Mouse (Mus musculus) c-Kit-negative CD71-positive TER-119-positive erythroid progenitor cells, embryonic 14.5 days (primary cell): ENCODE measurements around the gene Pde10a.

Experiments
- DNase-seq: peaks from one replicate; pipeline ENCODE4 v3.0.0-alpha.2; 2013; ENCODE audit warnings: low read depth, low spot score

Gene Pde10a

DNA sequence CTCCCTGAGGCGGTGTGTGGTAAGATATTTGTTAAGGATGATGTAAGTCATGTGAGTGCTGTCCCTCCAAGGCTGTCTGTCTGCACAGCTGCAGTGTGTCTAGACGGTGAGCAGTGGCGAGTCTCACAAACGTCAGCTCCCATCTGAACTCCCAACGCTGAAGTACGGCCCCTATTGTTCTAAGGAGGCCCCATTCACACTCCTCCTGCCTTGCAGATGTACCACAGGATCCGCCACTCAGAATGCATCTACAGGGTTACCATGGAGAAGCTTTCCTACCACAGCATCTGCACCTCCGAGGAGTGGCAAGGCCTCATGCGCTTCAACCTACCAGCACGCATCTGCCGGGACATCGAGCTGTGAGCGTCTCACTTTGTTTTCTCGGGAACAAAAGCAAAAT lies 436.5 kb downstream of the Pde10a start:
- DNase-seq: no peak

DNA sequence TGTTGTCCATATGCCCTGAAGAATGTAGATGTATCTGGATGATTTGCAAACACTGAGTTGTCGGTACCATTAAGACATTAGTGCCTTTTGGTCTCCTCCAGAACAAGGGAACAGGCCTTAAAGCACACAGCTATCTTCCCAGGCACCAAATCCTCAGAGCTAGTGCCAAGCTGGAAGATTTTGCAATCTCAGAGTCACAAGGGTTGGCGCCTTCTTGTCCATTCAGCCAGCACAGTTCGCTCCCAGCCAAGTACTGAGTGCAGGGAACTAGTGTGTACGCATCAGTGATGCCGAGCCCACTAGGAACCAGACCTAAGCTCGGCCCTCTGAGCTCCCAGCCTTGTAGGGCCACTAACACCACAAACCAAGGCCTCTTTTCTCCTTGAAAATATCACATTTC lies 440.0 kb downstream of the Pde10a start:
- DNase-seq: no peak

DNA sequence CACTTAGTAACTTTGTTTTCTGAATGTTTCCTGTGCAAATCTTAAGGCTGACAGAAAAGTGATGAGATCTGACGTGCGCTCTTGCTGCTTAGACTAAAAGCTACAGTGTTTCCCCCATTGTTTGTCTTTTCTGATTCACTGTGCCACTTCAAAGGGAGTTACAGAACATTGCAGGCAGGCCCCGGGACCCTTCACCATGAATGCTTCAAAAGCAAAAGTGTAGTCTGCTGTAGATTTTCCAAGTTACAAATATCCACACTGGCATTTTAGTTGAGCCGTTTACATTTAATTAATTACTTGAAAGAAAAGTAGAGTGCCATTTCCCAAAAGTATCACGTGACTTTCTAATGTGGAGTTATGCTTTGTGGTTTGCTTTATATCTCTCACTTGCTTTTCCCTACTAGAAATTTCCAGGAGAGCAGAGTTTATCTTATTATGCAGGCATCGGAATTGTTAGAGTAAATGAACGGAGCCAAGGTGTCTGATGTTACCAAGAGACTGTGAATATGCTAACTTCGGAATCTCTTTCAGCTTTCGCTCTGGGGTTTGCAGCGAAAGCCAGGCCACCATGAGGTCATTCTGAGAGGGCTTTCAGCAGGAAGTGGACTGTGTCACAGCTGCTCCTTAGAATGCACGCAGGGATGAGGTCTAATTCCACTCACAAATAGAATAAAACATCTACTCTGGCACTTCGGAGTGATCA lies 447.1 kb downstream of the Pde10a start:
- no peak for DNase-seq

DNA sequence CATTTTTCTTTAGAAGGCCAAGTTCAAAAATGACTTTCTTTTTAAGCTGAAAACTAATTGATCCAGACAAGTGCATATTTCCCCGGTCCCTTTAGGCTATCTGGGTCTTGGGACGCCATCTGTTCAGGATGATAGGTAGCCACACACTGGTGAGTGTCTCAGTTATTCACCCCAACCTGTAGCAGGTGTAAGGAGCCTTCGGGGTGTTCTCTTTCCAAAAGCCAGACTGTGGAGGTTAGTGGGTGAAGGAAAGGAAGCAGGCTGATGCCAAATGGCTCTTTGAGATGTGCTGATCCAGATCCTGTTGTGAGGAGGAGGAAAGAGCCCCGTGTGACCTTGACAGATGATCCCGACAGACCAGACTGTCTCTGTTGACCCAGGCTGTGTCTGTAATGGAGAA lies 448.2 kb downstream of the Pde10a start:
- no peak for DNase-seq

DNA sequence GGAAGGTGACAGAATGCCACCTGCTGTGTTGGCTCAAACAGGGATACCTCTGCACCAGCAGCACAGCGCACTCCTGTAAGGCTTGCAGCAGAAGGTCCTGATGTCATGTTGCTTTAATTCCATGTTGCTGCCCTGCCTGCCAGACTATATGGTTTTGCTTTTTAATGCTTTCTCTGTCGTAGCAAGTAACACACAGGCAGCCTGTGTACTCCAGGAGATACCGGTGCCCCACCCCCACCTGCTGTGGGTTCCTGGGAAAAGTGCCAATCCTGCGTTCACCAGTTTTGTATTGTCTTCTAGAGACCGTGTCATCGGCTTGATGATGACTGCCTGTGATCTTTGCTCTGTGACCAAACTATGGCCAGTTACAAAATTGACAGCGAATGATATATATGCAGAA lies 449.3 kb downstream of the Pde10a start:
- no peak for DNase-seq

DNA sequence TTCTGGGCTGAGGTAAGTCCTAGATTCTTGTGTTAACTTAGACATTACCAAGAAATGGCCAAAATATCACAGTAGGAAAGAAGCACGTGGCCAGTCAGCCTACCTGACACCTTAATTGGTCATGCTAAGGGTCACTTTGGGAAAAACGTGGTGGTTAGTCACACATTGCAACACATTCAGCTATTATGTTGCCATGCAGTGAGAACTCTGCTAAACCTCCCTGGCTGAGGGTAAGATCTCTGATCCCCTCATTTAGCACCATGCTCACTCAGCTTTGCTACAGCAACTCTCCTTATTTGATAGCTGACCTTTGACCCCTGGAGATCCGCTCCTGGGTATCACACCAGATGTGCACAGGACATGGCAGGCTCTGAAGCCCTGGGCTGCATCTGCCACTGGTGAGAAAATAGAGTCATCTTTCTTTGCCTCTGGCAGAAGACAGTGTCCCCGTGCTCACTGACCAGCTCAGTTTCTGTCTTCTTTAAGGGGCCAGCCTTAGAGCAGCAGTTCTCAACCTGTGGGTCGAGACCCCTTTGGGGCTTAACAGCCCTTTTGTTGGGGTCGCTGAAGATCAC lies 449.7 kb downstream of the Pde10a start:
- DNase-seq: no peak

DNA sequence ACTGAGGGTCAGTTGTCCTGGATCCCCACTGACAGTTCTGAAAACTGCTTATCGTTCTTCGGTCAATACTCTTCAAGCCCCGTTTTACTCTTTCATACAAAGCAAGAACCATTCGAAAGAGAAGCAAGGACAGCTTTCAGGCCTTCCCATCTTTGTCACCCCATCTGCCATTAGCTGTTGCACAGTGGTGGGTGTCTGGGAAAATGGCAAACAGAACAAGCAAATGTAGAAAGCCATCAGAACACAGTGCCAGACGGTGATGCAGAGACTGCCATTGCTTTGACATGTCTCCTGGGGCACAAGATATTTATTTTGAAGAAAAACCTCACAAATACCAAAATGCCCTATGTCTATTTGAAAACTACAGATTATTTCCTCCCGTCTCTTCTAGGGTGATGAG lies 451.6 kb downstream of the Pde10a start:
- no peak for DNase-seq

DNA sequence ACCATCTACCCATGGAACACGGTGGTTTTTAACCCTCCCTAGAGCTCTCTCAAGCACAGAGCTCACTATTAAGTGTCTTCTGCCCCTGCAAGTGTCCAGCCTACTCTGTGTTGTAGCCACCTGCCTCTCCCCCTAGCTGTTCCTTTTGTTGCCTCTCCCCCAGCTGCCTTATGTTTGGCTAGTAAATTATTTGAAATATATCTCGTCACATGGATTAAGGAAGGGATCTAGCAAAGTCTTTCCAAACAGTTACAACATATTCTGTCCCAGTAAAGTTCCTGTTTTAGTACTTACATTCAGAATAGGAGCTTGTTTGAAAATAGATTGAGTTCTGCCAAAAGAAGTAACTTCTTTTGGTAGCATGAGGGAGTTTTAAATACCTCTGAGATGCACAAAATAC lies 452.1 kb downstream of the Pde10a start:
- no peak for DNase-seq

DNA sequence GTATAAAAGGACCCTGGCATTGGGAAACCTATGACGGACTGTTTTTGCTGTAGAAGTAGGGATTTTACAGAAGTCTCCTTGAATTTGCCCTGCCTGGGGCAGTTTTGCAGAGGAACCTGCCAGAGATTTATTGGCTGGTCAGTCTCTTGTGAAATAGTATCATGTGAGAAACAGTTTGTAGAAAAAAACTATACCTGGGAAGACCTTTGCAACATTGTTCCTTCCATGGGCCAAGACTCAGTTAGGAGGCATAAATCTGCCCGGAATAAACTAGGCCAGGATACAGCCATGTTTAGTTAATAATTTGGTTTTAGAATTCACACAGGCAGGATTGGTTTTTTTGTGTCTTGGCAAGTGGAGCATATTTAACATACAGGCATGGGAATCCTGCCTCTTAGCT lies 458.4 kb downstream of the Pde10a start:
- no peak for DNase-seq

DNA sequence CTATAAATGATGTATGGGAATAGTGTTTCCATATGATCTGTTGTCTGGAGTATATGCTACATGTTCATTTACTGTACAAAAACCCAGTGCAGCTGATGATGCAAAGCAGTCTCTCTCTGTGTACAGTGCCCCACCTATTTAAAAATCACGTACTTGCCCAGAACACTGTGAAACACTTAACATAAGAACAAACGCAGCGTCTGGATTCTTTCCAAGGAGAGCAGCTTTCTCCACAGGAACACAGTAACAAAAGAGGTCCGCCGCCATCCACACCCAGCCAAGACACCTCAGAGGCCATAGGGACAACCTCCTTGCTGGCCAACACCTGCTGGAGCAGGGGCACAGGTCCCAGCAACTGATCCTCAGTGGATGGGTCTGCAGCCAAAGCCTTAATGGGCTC lies 460.5 kb downstream of the Pde10a start:
- no peak for DNase-seq

DNA sequence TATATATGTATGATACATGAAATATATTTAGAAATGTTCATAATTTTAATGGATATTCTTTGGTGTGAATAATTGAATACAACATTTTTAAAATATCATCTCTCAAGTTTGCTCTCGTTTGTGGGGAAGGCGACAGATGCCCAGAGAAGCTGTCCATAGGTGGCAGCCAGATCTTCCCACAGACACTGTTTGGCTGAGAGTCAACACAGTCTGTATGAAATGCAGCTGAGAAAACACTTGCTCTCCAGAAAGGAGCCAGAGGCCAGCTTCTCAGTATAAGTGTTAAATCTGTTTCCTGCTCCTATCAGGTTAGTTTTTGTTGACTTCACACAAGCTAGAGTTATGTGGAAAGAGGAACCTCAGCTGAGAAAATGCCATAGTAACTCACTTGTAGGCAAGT lies 461.4 kb downstream of the Pde10a start:
- no peak for DNase-seq

DNA sequence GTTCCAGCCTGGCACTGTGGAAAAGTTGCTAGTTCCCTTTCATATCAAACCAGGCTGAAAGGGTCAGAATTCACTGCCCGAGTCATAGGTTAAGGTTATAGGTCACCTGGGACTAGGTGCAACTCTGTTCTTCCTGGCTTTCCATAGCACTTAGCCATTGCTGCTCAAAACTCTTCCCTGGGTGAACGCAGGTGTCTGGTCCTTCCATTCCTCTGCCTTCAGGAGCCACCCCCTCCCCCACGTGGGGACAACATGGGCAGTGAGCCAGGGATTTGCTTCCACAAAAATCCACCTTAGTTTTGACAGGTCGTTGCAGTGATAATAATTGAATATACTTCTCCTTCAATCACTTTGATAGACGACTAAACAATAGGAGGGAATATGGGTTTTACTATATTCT lies 462.2 kb downstream of the Pde10a start:
- no peak for DNase-seq

DNA sequence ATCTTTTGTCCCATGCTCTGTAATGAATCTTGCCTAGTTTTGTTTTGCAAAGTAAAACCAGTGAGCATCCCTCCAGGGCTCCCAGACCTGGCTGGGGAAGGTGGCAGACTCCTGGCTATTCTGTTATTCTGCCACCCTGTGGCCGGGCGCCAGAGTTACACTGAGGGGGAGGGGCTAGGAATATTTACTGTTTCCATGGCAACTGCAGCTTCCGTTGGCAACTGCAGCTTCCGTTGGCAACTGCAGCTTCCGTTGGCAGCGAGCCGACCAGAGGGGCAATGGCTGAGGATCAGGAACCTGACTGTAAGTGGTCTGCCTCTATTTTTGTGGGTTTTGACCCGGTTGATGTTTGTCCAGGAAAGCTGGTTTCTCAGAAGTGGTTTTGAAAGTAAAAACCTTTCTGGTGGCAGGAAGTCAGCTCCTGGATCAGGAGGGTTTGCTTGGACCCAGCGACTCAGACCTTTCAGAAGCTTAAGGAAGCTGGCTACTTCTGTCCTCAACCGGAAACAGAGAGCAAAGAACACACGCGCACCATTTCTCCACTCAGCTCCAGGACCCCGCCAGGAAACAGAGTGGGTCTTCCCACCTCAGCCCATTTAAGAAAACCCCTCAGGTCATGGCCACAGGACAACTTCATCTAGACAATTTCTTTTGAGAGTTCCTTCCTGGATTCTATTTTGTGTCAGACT lies 463.1 kb downstream of the Pde10a start, which contains the start of gene 1700010I14Rik:
Gene 1700010I14Rik (plus strand): TSS at position 215 of the 689 bp plus-strand sequence.
- DNase-seq: peak; percentile 6

DNA sequence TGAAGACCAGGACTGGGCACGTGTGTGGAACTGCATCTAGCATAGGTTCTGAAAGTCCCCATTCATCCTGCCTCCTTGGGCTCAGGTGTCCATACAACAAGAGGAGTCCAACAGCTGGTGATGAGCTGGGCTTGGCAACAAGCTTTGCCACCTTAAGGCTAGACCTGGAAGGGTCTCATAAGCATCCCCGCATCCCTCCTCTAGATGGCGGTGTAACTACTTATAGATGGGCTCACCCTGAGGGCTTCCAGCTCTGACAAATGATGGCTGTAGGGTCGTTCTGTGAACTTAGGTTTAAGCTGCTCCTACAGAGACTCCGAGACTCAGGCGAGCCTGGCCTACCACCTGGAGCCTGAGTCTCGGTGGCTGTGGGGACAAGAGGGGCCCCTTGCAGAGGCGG lies 466.0 kb downstream of the Pde10a start:
- DNase-seq: no peak

DNA sequence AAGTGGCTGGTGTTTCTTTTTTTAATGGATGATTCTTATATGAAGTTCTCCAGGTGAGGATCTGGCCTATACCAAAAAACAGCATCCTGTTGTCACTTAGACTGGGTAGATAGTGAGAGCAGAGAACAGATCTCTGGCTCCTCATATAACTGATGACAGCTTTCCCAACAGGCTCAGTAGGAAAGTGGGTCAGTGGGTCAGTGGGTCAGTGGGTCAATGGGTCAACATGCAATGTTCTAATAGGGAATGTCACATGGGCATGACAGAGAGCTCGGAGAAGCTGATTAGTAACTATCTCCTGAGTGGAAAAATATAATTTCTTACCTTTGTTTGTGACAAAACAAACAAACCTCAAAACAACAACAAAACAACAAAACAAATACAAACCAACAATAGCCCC lies 470.2 kb downstream of the Pde10a start:
- DNase-seq: no peak

DNA sequence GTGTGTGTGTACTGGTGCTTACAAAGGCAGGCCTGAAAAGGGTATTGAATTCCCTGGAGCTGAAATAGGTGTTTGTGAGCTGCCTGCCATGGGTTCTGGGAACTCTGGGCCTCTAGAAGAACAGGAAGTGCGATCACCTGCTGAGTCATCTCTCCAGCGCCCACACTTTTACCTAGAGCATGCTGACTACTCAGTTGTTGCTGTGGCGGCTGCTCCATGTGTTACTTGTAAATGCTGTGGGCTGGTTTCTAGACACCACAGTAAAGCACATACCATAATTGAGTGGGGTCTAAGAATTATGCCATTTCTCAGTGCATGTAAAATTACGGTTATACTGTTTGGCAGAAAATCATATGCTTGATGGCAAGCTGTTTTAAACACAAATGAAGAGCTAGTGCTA lies 477.3 kb downstream of the Pde10a start:
- DNase-seq: no peak

DNA sequence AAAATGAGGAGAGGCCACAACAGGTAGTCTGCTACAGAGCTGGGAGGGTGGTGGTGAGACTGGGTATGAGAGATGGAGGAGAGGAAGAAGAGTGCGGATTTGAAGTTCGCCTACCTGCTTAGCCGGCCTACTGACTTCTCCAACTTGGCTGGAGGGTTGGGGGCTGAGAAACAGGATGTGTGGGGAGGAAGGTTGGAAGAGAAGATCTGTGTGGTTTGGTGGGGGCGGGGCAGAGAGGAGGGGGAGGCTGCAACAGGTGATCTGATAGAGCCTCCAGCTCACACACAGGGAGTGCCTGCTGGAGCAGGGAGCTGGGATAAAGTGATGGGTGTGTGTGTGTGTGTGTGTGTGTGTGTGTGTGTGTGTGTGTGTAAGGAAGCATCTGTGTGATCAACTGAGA lies 479.3 kb downstream of the Pde10a start:
- no peak for DNase-seq

DNA sequence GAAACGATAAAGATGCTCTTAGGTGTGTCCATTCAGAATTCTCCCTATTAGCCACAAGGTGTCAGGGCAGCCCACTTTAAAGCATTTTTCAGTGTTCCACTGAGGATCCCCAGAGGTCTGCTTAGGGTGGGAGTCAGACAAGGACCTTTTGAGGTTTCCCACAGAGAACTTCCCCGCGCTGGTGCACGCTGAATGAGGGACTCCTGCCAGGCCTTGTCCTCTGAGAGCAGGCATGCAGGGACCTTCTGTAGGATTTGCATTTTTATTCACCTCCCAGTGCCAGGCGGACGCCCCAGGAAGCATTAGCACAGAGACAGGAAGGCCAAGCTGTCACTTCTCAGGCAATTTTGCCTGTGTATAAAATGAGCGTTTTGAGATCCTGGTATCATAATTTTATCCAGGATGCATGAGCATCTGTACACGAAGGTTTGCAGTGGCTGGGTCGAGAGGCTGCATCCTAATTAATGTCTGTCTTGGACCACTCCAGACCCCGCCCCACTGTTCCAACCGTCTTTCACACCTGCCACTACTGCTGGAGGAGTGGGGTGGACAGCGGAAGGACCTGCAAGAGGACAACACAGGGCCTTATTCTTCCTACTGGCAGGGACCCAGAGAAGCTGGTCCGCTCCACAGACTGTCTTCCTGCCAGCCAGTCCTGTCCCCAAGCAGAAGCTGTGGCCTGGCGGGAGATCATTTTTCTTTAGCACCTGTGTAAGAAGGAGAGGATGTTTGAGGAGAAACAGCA lies 498.2 kb downstream of the Pde10a start:
- DNase-seq: no peak

DNA sequence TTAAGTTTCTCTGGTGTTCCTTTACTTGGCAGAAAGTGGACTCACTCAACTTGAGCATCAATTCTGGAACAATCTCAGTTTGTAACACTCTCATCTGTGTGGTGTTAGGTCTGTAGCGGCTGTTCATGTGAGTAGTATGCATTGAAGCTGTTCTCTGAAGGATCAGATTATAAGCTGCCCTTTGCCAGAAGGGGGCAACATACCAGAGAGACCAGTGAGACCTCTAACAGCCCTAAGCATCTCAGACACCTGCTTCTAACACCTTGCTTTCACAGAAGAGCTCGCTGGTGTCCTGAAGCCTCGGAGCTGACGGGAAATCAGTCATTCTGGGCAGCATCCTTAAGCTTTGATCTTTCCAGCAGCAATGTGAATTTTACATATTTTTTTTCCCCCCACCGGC lies 505.0 kb downstream of the Pde10a start:
- no peak for DNase-seq

DNA sequence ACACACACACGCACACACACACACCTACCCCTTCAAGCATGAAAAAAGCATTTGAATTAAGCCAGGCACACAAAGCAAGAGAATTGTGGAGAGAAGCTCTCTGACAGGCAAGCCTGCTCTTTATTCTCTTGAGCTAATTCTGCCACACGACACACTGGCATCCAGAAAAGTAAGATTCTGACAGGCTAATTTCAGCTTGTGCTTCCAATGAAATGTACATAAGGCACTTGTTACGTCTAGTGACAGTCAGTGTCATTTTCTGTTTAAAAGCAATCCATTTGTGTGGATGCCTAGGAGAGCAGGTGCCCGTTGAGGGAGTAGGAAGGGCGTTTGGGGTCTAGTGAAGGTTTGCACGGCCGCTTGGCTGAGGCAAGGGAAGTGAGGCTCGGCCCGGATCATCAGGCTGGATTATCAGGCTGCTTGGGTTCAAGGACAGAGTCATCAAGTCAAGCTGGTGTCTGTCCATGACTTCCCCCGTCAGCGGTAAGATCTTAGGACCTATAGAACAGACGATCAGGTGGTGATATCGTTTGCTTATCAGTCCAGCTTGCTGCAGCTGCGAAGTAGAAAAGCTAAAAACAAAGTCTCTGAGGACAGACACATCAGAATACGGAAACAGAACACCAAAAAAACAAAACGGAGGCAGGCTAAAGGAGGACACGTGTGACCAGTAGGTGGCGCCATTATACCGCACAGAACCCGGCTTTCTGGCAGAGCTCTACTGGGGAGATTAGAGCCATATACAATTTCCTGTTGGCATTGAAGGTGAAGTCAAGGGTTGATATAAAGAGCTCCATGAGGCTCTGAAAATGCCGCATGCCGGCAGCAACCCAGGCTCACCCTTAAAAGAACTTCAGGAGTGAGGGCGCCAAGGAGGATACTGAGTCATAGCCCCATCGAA lies 506.3 kb downstream of the Pde10a start:
- peak; percentile 12 for DNase-seq

DNA sequence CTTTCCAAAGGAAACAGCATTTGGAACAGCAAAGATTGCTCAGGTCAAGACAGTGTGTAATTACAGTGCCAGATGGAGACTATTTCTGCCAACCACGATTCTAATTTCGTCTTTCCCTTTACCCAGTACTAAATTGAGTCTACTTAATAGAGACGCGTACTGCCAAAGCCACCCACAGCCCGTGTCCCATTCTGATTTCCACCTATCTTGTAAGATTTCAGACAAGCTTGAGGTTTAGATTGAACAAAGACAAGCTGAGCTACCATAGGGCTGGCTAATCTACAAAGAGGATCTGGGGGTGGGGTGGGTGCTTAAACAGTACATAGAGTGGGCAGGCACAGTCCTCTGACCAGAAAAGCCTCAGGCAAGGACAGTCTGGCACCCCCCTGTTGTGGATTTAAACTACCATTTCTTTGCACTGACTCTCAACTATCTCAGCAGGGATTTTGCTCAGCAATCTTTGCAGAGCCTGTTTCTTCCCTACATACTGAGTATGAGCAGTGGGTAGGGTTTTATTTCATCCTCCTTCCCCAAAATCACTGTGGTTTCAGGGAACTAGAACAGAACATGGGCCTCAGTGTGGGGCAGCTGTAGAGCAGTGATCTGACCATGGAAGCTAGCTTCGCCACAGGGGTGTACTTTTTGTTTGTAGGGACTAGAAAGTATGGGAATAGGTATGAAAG lies 507.3 kb downstream of the Pde10a start:
- DNase-seq: no peak
